Mouse (Mus musculus): ENCODE results near the gene Cenpt. TPM values are rescaled to one million over a fixed set of nuclear protein-coding genes. Genes with fewer than 3 reads are reported as not detected.

The Cenpt gene
- total and polyA plus RNA-seq, 3 experiments, result 12.7 to 31.4 (median 14.6) TPM

GRCm38 (mm10) chr8:105795785-105796184 lies 57.3 kb downstream of the Cenpt start:
- H3K27me3 ChIP-seq (ENCODE audit: insufficient read depth, low read length), result no peaks in the 10 kb centered on the region
- H3K36me3 ChIP-seq (replicated peaks), result peaks cover 80% of the 10 kb centered on the region
- ATAC-seq (ENCODE audit: extremely low read depth, insufficient number of reproducible peaks, low FRiP score, poor library complexity, severe bottlenecking), result no peak
- H3K4me1 ChIP-seq (ENCODE audit: insufficient read depth, low read depth, low read length), result peaks cover 65% of the 10 kb centered on the region
- DNase-seq (ENCODE audit: low spot score), result no peak
- no peaks in the 10 kb centered on the region for H3K9me3 ChIP-seq (replicated peaks)
- H3K4me3 ChIP-seq (ENCODE audit: low read depth, low read length), result no peak overlapping the region
- TF ChIP-seq TAL1 (conservative IDR thresholded peaks at IDR 0.05; ENCODE audit: low read depth, low read length), result no peak

Other genes starting within 250 kb of the Cenpt start
Only the 20 nearest of the 25 such genes appear.
- 44.1 and 51.9 TPM in 2 replicates for gene Acd, start 152.2 kb downstream of the Cenpt start, total RNA-seq (2014; fragmentation: Nextera tagmentation)
- 25.8 and 28.7 TPM in 2 replicates for gene Acd, start 152.2 kb downstream of the Cenpt start, total RNA-seq (2017)
- gene Acd, start 152.2 kb downstream of the Cenpt start, polyA plus RNA-seq (2012), result 47.8 and 65.6 TPM in 2 replicates
- gene Pard6a, start 152.1 kb downstream of the Cenpt start, total RNA-seq (2014; fragmentation: Nextera tagmentation), result 3.6 and 6.2 TPM in 2 replicates
- 18.5 and 19.6 TPM in 2 replicates for gene Pard6a, start 152.1 kb downstream of the Cenpt start, total RNA-seq (2017)
- 6.2 and 6.6 TPM in 2 replicates for gene Pard6a, start 152.1 kb downstream of the Cenpt start, polyA plus RNA-seq (2012)
- gene 4933405L10Rik, start 145.6 kb downstream of the Cenpt start, total RNA-seq (2014; fragmentation: Nextera tagmentation), result not detected in 2 replicates
- gene 4933405L10Rik, start 145.6 kb downstream of the Cenpt start, total RNA-seq (2017), result not detected in 2 replicates
- gene 4933405L10Rik, start 145.6 kb downstream of the Cenpt start, polyA plus RNA-seq (2012), result 0.05 and 0.13 TPM in 2 replicates
- gene Enkd1, start 145.1 kb downstream of the Cenpt start, total RNA-seq (2014; fragmentation: Nextera tagmentation), result 9.5 and 16.8 TPM in 2 replicates
- gene Enkd1, start 145.1 kb downstream of the Cenpt start, total RNA-seq (2017), result 10.5 and 13.6 TPM in 2 replicates
- gene Enkd1, start 145.1 kb downstream of the Cenpt start, polyA plus RNA-seq (2012), result 52.5 and 62.1 TPM in 2 replicates
- 0.92 and 4.4 TPM in 2 replicates for gene Gfod2, start 94.6 kb downstream of the Cenpt start, total RNA-seq (2014; fragmentation: Nextera tagmentation)
- gene Gfod2, start 94.6 kb downstream of the Cenpt start, total RNA-seq (2017), result 1.8 and 4.9 TPM in 2 replicates
- 2.6 and 3.0 TPM in 2 replicates for gene Gfod2, start 94.6 kb downstream of the Cenpt start, polyA plus RNA-seq (2012)
- 35.6 and 114 TPM in 2 replicates for gene Ranbp10, start 25.9 kb downstream of the Cenpt start, total RNA-seq (2014; fragmentation: Nextera tagmentation)
- 12.5 and 14.3 TPM in 2 replicates for gene Ranbp10, start 25.9 kb downstream of the Cenpt start, total RNA-seq (2017)
- 22.1 and 29.3 TPM in 2 replicates for gene Ranbp10, start 25.9 kb downstream of the Cenpt start, polyA plus RNA-seq (2012)
- not detected in 2 replicates for gene Tsnaxip1, start 25.5 kb downstream of the Cenpt start, total RNA-seq (2014; fragmentation: Nextera tagmentation)
- 0.06 and 0.16 TPM in 2 replicates for gene Tsnaxip1, start 25.5 kb downstream of the Cenpt start, total RNA-seq (2017)
- not detected in 2 replicates for gene Tsnaxip1, start 25.5 kb downstream of the Cenpt start, polyA plus RNA-seq (2012)
- gene Thap11, start 1.9 kb upstream of the Cenpt start, total RNA-seq (2014; fragmentation: Nextera tagmentation), result 18.1 and 22.5 TPM in 2 replicates
- 35.8 and 42.5 TPM in 2 replicates for gene Thap11, start 1.9 kb upstream of the Cenpt start, total RNA-seq (2017)
- gene Thap11, start 1.9 kb upstream of the Cenpt start, polyA plus RNA-seq (2012), result 31.7 and 34.2 TPM in 2 replicates
- gene Nutf2, start 7.3 kb upstream of the Cenpt start, total RNA-seq (2014; fragmentation: Nextera tagmentation), result 378 and 465 TPM in 2 replicates
- 87.1 and 116 TPM in 2 replicates for gene Nutf2, start 7.3 kb upstream of the Cenpt start, total RNA-seq (2017)
- 284 and 322 TPM in 2 replicates for gene Nutf2, start 7.3 kb upstream of the Cenpt start, polyA plus RNA-seq (2012)
- 32.7 and 53.4 TPM in 2 replicates for gene Edc4, start 27.6 kb upstream of the Cenpt start, total RNA-seq (2014; fragmentation: Nextera tagmentation)
- 39.7 and 43.0 TPM in 2 replicates for gene Edc4, start 27.6 kb upstream of the Cenpt start, total RNA-seq (2017)
- gene Edc4, start 27.6 kb upstream of the Cenpt start, polyA plus RNA-seq (2012), result 27.4 and 29.7 TPM in 2 replicates
- not detected in 2 replicates for gene Nrn1l, start 40.3 kb upstream of the Cenpt start, total RNA-seq (2014; fragmentation: Nextera tagmentation)
- gene Nrn1l, start 40.3 kb upstream of the Cenpt start, total RNA-seq (2017), result 0.38 TPM in 1 of 2 replicates, not detected in the other
- 1.5 and 1.8 TPM in 2 replicates for gene Nrn1l, start 40.3 kb upstream of the Cenpt start, polyA plus RNA-seq (2012)
- gene Pskh1, start 47.2 kb upstream of the Cenpt start, total RNA-seq (2014; fragmentation: Nextera tagmentation), result 26.1 and 32.1 TPM in 2 replicates
- gene Pskh1, start 47.2 kb upstream of the Cenpt start, total RNA-seq (2017), result 21.3 and 22.7 TPM in 2 replicates
- 13.1 and 19.5 TPM in 2 replicates for gene Pskh1, start 47.2 kb upstream of the Cenpt start, polyA plus RNA-seq (2012)
- gene Ctrl, start 80.6 kb upstream of the Cenpt start, total RNA-seq (2014; fragmentation: Nextera tagmentation), result not detected in 2 replicates
- gene Ctrl, start 80.6 kb upstream of the Cenpt start, total RNA-seq (2017), result 0.38 and 1.1 TPM in 2 replicates
- gene Ctrl, start 80.6 kb upstream of the Cenpt start, polyA plus RNA-seq (2012), result 0.14 TPM in 1 of 2 replicates, not detected in the other
- gene Psmb10, start 85.2 kb upstream of the Cenpt start, total RNA-seq (2014; fragmentation: Nextera tagmentation), result 14.4 and 16.3 TPM in 2 replicates
- gene Psmb10, start 85.2 kb upstream of the Cenpt start, total RNA-seq (2017), result 15.3 and 19.7 TPM in 2 replicates
- 125 and 148 TPM in 2 replicates for gene Psmb10, start 85.2 kb upstream of the Cenpt start, polyA plus RNA-seq (2012)
- gene Lcat, start 90.1 kb upstream of the Cenpt start, total RNA-seq (2014; fragmentation: Nextera tagmentation), result 0.92 TPM in 1 of 2 replicates, not detected in the other
- gene Lcat, start 90.1 kb upstream of the Cenpt start, total RNA-seq (2017), result 0.17 and 0.22 TPM in 2 replicates
- gene Lcat, start 90.1 kb upstream of the Cenpt start, polyA plus RNA-seq (2012), result 0.29 and 0.40 TPM in 2 replicates
- 3.7 and 4.4 TPM in 2 replicates for gene Slc12a4, start 112.8 kb upstream of the Cenpt start, total RNA-seq (2014; fragmentation: Nextera tagmentation)
- 6.6 and 7.2 TPM in 2 replicates for gene Slc12a4, start 112.8 kb upstream of the Cenpt start, total RNA-seq (2017)
- gene Slc12a4, start 112.8 kb upstream of the Cenpt start, polyA plus RNA-seq (2012), result 7.4 and 8.7 TPM in 2 replicates
- not detected in 2 replicates for gene Dpep3, start 126.2 kb upstream of the Cenpt start, total RNA-seq (2014; fragmentation: Nextera tagmentation)
- gene Dpep3, start 126.2 kb upstream of the Cenpt start, total RNA-seq (2017), result 0.05 TPM in 1 of 2 replicates, not detected in the other
- not detected in 2 replicates for gene Dpep3, start 126.2 kb upstream of the Cenpt start, polyA plus RNA-seq (2012)
- gene Dus2, start 138.1 kb upstream of the Cenpt start, total RNA-seq (2014; fragmentation: Nextera tagmentation), result 20.9 and 21.7 TPM in 2 replicates
- gene Dus2, start 138.1 kb upstream of the Cenpt start, total RNA-seq (2017), result 14.2 and 18.3 TPM in 2 replicates
- 3.6 and 3.9 TPM in 2 replicates for gene Dus2, start 138.1 kb upstream of the Cenpt start, polyA plus RNA-seq (2012)
- not detected in 2 replicates for gene Dpep2nb, start 152.7 kb upstream of the Cenpt start, total RNA-seq (2014; fragmentation: Nextera tagmentation)
- 0.16 TPM in 1 of 2 replicates, not detected in the other for gene Dpep2nb, start 152.7 kb upstream of the Cenpt start, total RNA-seq (2017)
- gene Dpep2nb, start 152.7 kb upstream of the Cenpt start, polyA plus RNA-seq (2012), result not detected in 2 replicates
- 9.9 TPM in 2 replicates for gene Ddx28, start 158.6 kb upstream of the Cenpt start, total RNA-seq (2014; fragmentation: Nextera tagmentation)
- gene Ddx28, start 158.6 kb upstream of the Cenpt start, total RNA-seq (2017), result 18.6 and 19.4 TPM in 2 replicates
- gene Ddx28, start 158.6 kb upstream of the Cenpt start, polyA plus RNA-seq (2012), result 22.6 and 26.0 TPM in 2 replicates

Measured in G1E (cell line).